Mouse (Mus musculus) gonadal fat pad, adult 2 months (tissue): Measurements from ENCODE around the gene Lce1i. TPM values are rescaled to one million over a fixed set of nuclear protein-coding genes. Genes with fewer than 3 reads are reported as not detected.
"Not testable (repeated sequence)": the region's sequence is repeated elsewhere in the genome, so short reads cannot be mapped to it uniquely, and the experiment has no call there.

Experiments
- DNase-seq: peaks from one replicate; pipeline ENCODE4 v3.0.0-alpha.2; 2012; ENCODE audit warnings: low read depth
- polyA plus RNA-seq: library from polyadenylated mRNA; depleted of rRNA; stranded (reverse); fragments of >200 nt; gene quantifications from 2 replicates; pipeline ENCODE4 v1.2.3, GENCODE M21; 2012; rRNA removed

The Lce1i gene
- polyA plus RNA-seq, result not detected in 2 replicates

- DNase-seq, result no peak
Observed at GRCm38 (mm10) chr3:92778799-92779198, at the start of gene Lce1i. Gene Lce1i, minus strand, starts transcription at chr3:92778899.

DNA sequence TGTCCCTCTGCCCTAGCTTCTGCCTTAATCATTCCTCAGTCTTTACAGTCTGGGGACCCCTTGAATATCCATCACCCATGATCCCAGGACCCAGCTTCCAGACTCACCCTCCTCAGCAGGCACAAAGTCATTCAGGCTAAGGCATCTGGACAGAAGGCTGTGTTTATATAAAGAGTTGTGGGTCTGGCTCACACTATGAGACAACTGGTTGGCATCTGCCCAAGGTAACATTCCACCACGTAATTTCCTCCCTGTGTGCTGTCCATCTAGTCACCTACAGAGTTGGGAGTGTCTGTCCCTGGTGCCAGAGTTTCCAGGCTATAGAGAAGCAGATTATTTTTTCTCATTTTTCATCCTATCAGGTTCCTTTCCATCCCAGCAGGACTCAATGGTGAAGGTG, 48.4 kb upstream of the Lce1i start, which contains the start of gene Kprp:
Gene Kprp, minus strand, starts transcription at position 140 of the 400 bp plus-strand sequence.
- DNase-seq, result no peak

GRCm38 (mm10) chr3:92825808-92826207, 47.1 kb upstream of the Lce1i start:
- no peak for DNase-seq

DNA sequence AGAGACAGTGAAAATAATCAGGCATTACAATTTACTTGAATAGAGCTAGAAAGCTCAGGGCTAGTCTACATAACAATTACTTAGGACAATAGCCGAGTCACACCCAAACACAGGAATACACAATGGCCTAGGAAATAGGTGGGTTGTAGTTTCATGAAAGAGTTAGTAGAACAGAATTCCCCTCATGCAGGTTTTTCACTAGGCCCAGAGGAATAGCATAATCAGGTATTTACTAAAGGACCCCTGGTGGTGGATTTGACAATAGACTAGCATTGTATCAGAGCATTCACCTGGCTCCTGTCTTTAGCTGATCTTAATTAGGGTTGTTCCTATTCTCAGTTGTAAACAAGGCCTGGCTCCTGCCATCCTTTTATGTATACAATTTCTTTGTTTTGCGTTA, 37.3 kb upstream of the Lce1i start:
- not testable (repeated sequence) for DNase-seq

DNA sequence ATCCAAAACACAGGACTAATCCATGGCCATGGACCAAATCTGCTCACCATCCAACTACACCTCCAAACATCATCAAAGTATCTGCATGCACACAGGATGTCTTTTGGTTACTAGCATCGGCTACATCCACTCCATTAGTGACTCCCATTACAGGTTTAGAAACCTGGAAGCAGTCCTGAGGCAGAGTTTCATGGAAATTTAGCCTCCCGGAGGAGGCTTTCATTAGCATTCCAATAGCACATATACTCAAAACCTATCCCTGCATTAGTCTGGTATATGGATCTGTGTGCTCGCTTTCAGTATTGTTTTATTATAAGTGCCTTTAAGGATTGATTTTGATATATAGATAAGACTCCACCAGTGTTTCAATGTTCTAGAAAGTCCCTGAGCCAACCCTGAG, 36.9 kb upstream of the Lce1i start:
- DNase-seq, result no peak

DNA sequence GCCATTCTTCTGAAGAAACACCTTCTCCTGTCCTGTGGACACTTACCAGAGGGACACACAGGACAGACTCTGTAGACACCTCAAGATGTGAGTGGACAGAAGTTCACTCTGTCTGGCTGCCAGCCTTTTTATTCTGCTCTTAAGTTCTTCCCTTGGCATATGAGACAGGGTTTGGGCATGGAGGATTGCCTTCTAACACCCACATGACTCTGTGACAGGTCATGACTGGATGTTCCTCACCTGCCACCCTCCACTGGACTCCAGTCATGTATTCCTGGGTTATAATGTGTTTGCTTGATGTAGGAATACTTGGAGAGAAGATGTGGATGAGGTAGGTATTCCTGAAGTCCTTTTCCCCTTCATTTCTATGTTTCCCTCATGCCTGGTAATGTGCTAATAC, 29.1 kb upstream of the Lce1i start, which contains the start of gene Lce1k:
Gene Lce1k, minus strand, starts transcription at position 101 of the 400 bp plus-strand sequence.
- no peak for DNase-seq

- DNase-seq, result no peak
Observed at GRCm38 (mm10) chr3:92790414-92790813, 11.7 kb upstream of the Lce1i start, which contains the start of gene Lce1j. Gene Lce1j, minus strand, starts transcription at chr3:92790514.

GRCm38 (mm10) chr3:92771573-92771972, 7.1 kb downstream of the Lce1i start:
- no peak for DNase-seq

- no peak for DNase-seq
Observed at GRCm38 (mm10) chr3:92764965-92765364, 13.7 kb downstream of the Lce1i start, which contains the start of gene Lce1h. Gene Lce1h, minus strand, starts transcription at chr3:92765065.

DNA sequence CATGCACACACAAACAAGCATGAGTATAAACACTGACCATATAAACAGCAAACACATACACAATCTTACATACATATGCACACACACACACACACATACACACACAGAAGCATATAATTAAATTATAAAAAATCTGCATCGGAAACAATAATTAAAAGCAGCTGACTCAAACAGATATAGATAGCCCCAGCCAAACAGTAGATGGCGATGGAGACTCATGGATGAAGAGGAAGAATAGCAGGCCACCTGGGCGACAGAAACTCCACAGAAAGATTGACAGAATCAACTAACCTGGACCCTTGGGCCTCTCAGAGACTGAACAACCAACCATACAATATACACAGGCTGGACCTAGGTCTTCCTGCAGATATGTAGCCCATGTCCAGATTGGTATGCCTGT, 25.5 kb downstream of the Lce1i start:
- no peak for DNase-seq

DNA sequence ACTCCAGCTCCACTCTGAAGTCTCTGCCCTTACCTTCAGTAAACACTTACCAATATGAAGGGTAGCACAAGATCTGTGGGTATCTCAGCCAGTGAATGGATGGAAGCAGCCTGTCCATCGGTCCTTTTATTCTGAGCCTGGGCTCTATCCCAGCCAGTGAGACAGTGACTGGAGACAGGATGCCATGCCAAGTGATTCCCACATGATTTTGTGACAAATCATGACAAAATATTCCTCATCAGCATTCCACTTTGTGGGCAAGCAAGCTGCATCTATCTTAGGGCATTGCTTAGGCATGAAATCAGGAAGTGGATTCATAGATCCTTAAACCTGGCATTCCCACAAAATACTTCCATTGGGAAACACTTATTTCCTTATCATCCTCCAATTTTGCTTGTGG, 26.5 kb downstream of the Lce1i start, which contains the start of gene Lce1g:
Gene Lce1g, minus strand, starts transcription at position 101 of the 400 bp plus-strand sequence.
- no peak for DNase-seq

DNA sequence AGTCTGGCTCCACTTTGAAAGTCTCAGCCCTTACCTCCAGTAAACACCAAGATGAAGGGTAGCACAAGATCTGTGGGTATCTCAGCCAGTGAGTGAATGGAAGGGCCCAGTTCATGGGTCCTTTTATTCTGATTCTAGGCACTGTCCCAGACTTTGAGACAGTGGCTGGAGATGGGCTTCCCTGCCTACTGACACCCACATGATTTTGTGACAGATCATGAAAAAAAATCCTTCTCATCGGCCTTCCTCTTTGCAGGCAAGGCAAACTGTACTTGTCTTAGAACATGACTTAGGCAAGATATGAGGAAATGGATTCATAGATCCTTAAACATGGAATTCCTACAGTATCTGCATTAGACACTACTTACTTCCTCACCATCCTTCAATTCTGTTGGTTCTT, 39.7 kb downstream of the Lce1i start, which contains the start of gene Gm38119:
Gene Gm38119, minus strand, starts transcription at position 101 of the 400 bp plus-strand sequence.
- no peak for DNase-seq

Other genes with a start within 250 kb of the Lce1i start
- gene 2310046K23Rik, start 244.4 kb downstream of the Lce1i start, polyA plus RNA-seq, result not detected in 2 replicates
- not detected in 2 replicates for gene Ivl, start 205.2 kb downstream of the Lce1i start, polyA plus RNA-seq
- 27.9 and 30.2 TPM in 2 replicates for gene Smcp, start 189.9 kb downstream of the Lce1i start, polyA plus RNA-seq
- not detected in 2 replicates for gene 2210017I01Rik, start 171.4 kb downstream of the Lce1i start, polyA plus RNA-seq
- gene Lce6a, start 157.2 kb downstream of the Lce1i start, polyA plus RNA-seq, result 0.45 TPM in 1 of 2 replicates, not detected in the other
- gene Lce1a1, start 130.6 kb downstream of the Lce1i start, polyA plus RNA-seq, result not detected in 2 replicates
- gene Lce1b, start 122.0 kb downstream of the Lce1i start, polyA plus RNA-seq, result not detected in 2 replicates
- gene Lce1a2, start 108.6 kb downstream of the Lce1i start, polyA plus RNA-seq, result not detected in 2 replicates
- gene Lce1c, start 99.7 kb downstream of the Lce1i start, polyA plus RNA-seq, result not detected in 2 replicates
- gene Lce1d, start 91.7 kb downstream of the Lce1i start, polyA plus RNA-seq, result not detected in 2 replicates
- not detected in 2 replicates for gene Lce1e, start 69.8 kb downstream of the Lce1i start, polyA plus RNA-seq
- not detected in 2 replicates for gene Lce1f, start 58.5 kb downstream of the Lce1i start, polyA plus RNA-seq
- not detected in 2 replicates for gene Gm38119, start 39.8 kb downstream of the Lce1i start, polyA plus RNA-seq
- not detected in 2 replicates for gene Lce1g, start 26.6 kb downstream of the Lce1i start, polyA plus RNA-seq
- not detected in 2 replicates for gene Lce1h, start 13.8 kb downstream of the Lce1i start, polyA plus RNA-seq
- not detected in 2 replicates for gene Lce1j, start 11.6 kb upstream of the Lce1i start, polyA plus RNA-seq
- not detected in 2 replicates for gene Lce1k, start 29.0 kb upstream of the Lce1i start, polyA plus RNA-seq
- gene Kprp, start 48.3 kb upstream of the Lce1i start, polyA plus RNA-seq, result not detected in 2 replicates
- not detected in 2 replicates for gene Lce1l, start 72.4 kb upstream of the Lce1i start, polyA plus RNA-seq
- gene 2310050C09Rik, start 91.3 kb upstream of the Lce1i start, polyA plus RNA-seq, result not detected in 2 replicates
- gene Lce3a, start 147.3 kb upstream of the Lce1i start, polyA plus RNA-seq, result not detected in 2 replicates
- gene Lce3b, start 154.1 kb upstream of the Lce1i start, polyA plus RNA-seq, result not detected in 2 replicates
- gene Lce3c, start 165.6 kb upstream of the Lce1i start, polyA plus RNA-seq, result not detected in 2 replicates
- not detected in 2 replicates for gene Lce3d, start 178.5 kb upstream of the Lce1i start, polyA plus RNA-seq
- not detected in 2 replicates for gene Lce3e, start 188.2 kb upstream of the Lce1i start, polyA plus RNA-seq
- gene Lce3f, start 213.3 kb upstream of the Lce1i start, polyA plus RNA-seq, result not detected in 2 replicates
- gene Crct1, start 236.8 kb upstream of the Lce1i start, polyA plus RNA-seq, result not detected in 2 replicates
- not detected in 2 replicates for gene Lce1m, start 240.2 kb upstream of the Lce1i start, polyA plus RNA-seq